Mouse (Mus musculus) heart, postnatal 0 days (tissue): ENCODE data around the gene Tuba8. TPM values are rescaled to one million over a fixed set of nuclear protein-coding genes. Genes with fewer than 3 reads are reported as not detected.

ENCODE experiments used
- ATAC-seq: fragments of 200-750 bp; cut with Nextera tagmentation; 2 replicates; pipeline ENCODE4 v1.8.0; 2017; ENCODE audit warnings: low read depth, moderate number of reproducible peaks, moderate library complexity; ENCODE audit not compliant: insufficient read depth
- DNase-seq: peaks from one replicate; pipeline ENCODE4 v3.0.0-alpha.2; 2016; ENCODE audit warnings: low spot score
- H3K27ac ChIP-seq: fragments of 300-500 bp; sonication (generic); 2 replicates; pipeline ENCODE4 v1.5.1; 2014; ENCODE audit warnings: low read depth, mild to moderate bottlenecking
- H3K27me3 ChIP-seq: fragments of 300-500 bp; sonication (generic); 2 replicates; pipeline ENCODE4 v1.6.1; 2014; ENCODE audit warnings: low read length, mixed read lengths; ENCODE audit not compliant: control insufficient read depth, insufficient read depth
- H3K36me3 ChIP-seq: fragments of 300-500 bp; sonication (generic); replicated peaks from 2 replicates; pipeline ENCODE4 v1.6.1; 2014; ENCODE audit warnings: low read length, mixed read lengths; ENCODE audit not compliant: control insufficient read depth, insufficient read depth
- H3K4me1 ChIP-seq: fragments of 300-500 bp; sonication (generic); 2 replicates; pipeline ENCODE4 v1.6.1; 2014; ENCODE audit warnings: antibody characterized with exemption; ENCODE audit not compliant: control insufficient read depth, insufficient read depth
- H3K4me2 ChIP-seq: fragments of 300-500 bp; sonication (generic); 2 replicates; pipeline ENCODE4 v1.6.1; 2014; ENCODE audit warnings: low read depth, mild to moderate bottlenecking, low read length, moderate library complexity
- H3K4me3 ChIP-seq: fragments of 300-500 bp; sonication (generic); 2 replicates; pipeline ENCODE4 v1.5.1; 2014; ENCODE audit warnings: low read depth, low read length
- H3K9ac ChIP-seq: fragments of 300-500 bp; sonication (generic); replicated peaks from 2 replicates; pipeline ENCODE4 v1.6.1; 2014; ENCODE audit warnings: low read depth, low read length, mixed read lengths
- H3K9me3 ChIP-seq: fragments of 300-500 bp; sonication (generic); replicated peaks from 2 replicates; pipeline ENCODE4 v1.6.1; 2016; ENCODE audit warnings: low read length; ENCODE audit not compliant: control insufficient read depth
- CTCF ChIP-seq: IDR thresholded peaks from 2 replicates; pipeline ENCODE4 v1.5.1; 2016; ENCODE audit warnings: antibody characterized with exemption, control low read depth, low read depth
- EP300 ChIP-seq: IDR thresholded peaks from 2 replicates; pipeline ENCODE4 v1.6.1; 2016; ENCODE audit warnings: antibody characterized with exemption, low read depth
- WGBS: fragments of 180-500 bp; shearing (Covaris S2); extraction: QIAGEN DNeasy Blood & Tissue Kit; methylation state at CpG from one replicate; pipeline ENCODE4 v1.1.7; 2014; 5-methylcytosine and 5-hydroxymethylcytosine counted together
- polyA plus RNA-seq: library from polyadenylated mRNA; unstranded; fragments of >200 nt; fragmentation: Nextera tagmentation; extraction: Ambion mirVana; gene quantifications from 2 replicates; pipeline ENCODE4 v1.2.1, GENCODE M21; 2015
- total RNA-seq: library from RNA; depleted of rRNA; stranded (reverse); fragments of >200 nt; gene quantifications from 2 replicates; pipeline ENCODE4 v1.2.3, GENCODE M21; 2014; ENCODE audit warnings: low replicate concordance

Gene Tuba8
- total and polyA plus RNA-seq, 2 experiments from 2014 or later: 5.6 to 6.0 TPM

DNA sequence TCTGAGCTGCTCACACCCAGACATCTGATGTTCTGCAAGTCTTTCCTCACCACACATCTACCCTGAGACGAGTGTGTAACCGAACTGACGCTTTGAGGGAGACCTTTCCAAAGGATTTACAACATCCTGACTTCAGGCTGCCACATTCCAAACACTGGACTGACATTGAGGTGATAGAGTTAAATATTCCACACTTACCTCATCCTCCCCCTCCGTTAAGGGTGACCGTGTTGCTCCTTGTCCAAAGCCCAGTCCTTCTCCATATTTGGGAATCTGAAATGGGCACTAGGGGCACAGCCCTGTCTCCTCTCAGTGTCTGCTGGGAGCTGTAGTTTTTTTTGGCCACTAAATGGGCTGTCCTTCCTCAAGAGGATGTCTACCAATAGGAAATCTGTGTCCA lies 37.0 kb upstream of the Tuba8 start:
- ATAC-seq: peak; percentile 83

DNA sequence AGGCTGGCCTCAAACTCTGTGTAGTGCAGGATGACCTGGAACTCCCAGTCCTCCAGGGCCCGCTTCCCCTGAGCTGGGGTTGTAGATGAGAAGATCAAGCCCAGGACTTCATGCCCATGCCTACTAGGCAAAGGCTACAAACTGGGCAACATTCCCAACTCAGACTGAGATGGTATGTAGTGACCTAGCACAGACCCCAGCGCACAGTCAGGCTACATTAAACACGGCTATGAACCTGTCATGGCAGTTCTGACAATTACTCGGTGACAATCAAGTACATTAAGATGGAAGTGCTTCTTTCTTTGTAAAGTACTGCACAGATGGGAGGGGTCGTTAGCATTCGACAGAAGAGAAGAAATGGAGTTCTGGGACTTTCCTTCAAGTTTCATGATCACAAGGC lies 35.7 kb upstream of the Tuba8 start:
- no peak overlapping the region for H3K9ac ChIP-seq
- no peaks in the 10 kb centered on the region for H3K27me3 ChIP-seq
- no peak overlapping the region for H3K4me3 ChIP-seq
- ATAC-seq (no peak), DNase-seq (peak; percentile 14)
- peaks cover 38% of the 10 kb centered on the region for H3K4me1 ChIP-seq
- no peak overlapping the region for H3K4me2 ChIP-seq
- no peaks in the 10 kb centered on the region for H3K36me3 ChIP-seq
- no peak for TF ChIP-seq CTCF
- TF ChIP-seq EP300: no peak
- 95% methylated on average over 6 of the region's 6 CpGs for WGBS
- no peaks in the 10 kb centered on the region for H3K9me3 ChIP-seq
- no peak overlapping the region for H3K27ac ChIP-seq

More for the DNA sequence above, 37.0 kb upstream of the Tuba8 start:
- Histone ChIP-seq H3K9ac (0 out of 2 replicates have a peak overlapping the region, but pooled peaks have one; percentile 23), H3K4me2 (0 out of 2 replicates have a peak overlapping the region, but pooled peaks have one; percentile 15), H3K27me3 (no peaks in the 10 kb centered on the region), H3K9me3 (no peaks in the 10 kb centered on the region), H3K36me3 (no peaks in the 10 kb centered on the region), H3K4me1 (peaks cover 38% of the 10 kb centered on the region), H3K4me3 (no peak overlapping the region), H3K27ac (peak overlapping the region; percentile 91)
- DNase-seq: peak; percentile 90
- TF ChIP-seq CTCF: no peak
- TF ChIP-seq EP300: no peak
- 20% methylated on average over 5 of the region's 5 CpGs for WGBS

DNA sequence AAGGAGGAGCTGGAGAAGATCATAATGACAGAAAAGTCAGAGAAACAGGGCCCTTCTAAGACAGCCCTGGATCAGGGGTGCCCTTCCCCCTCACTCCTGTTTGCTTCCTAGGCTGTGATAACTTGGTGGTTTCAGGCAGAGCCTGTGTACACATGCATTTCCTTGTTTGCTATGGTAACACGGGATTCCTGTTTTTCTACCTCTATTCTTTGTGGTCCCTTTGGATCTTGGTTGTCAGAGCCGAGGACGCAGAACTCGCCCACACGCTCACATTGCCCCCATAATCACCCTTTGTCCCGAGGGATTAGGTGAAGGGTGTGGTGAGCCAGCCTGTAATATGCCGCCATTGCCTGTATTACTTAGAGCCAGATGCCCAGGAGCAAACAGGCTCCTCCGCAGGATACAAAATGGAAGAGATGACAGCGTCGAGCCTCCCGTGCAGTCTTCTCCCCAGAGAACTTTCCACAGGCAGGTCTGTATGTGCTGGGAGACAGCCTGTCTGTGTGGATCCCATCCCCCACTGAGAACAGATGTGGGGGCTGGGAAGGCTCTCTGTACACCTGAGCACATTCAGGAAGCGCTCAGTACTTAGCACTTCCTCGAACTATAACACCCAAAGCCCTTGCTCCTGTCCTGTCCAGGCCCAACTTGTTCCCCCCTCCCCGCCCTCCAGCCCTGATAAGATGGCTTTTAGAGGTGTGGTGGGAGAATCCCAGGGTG lies 34.3 kb upstream of the Tuba8 start:
- 0 out of 2 replicates have a peak, but pooled peaks cover 27% of the 10 kb centered on the region for H3K4me1 ChIP-seq
- ATAC-seq (no peak), DNase-seq (peak; percentile 7)
- WGBS: 53% methylated on average over 14 of the region's 14 CpGs
- no peak overlapping the region for H3K9ac ChIP-seq
- no peaks in the 10 kb centered on the region for H3K27me3 ChIP-seq
- TF ChIP-seq CTCF (no peak), EP300 (no peak)
- H3K27ac ChIP-seq: no peak overlapping the region
- H3K4me3 ChIP-seq: no peak overlapping the region
- H3K9me3 ChIP-seq: no peaks in the 10 kb centered on the region
- no peaks in the 10 kb centered on the region for H3K36me3 ChIP-seq
- no peak overlapping the region for H3K4me2 ChIP-seq

DNA sequence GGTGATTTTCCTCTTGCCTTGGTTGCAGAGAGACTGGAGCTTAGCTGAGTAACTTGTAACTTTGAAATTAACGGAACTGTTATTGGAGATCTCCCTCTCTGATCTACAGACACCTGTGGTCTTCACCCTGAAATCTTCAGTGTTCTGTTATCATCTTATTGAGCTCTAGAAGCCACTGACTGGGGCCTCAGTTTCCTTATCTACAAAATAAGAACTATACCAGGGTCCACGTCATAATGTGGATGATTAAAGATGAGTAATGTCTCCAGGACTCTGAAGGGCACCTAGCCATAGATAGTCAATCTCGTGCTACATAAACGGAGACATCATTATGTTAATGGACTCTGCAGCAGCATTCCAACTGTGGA lies 33.8 kb upstream of the Tuba8 start:
- Histone ChIP-seq H3K4me1 (0 out of 2 replicates have a peak, but pooled peaks cover 22% of the 10 kb centered on the region), H3K9me3 (no peaks in the 10 kb centered on the region), H3K27ac (0 out of 2 replicates have a peak overlapping the region, but pooled peaks have one; percentile 2), H3K27me3 (no peaks in the 10 kb centered on the region), H3K4me2 (no peak overlapping the region), H3K36me3 (no peaks in the 10 kb centered on the region), H3K9ac (no peak overlapping the region), H3K4me3 (no peak overlapping the region)
- TF ChIP-seq CTCF (no peak), EP300 (no peak)
- ATAC-seq (no peak), DNase-seq (no peak)
- 80% methylated on average over 4 of the region's 4 CpGs for WGBS

DNA sequence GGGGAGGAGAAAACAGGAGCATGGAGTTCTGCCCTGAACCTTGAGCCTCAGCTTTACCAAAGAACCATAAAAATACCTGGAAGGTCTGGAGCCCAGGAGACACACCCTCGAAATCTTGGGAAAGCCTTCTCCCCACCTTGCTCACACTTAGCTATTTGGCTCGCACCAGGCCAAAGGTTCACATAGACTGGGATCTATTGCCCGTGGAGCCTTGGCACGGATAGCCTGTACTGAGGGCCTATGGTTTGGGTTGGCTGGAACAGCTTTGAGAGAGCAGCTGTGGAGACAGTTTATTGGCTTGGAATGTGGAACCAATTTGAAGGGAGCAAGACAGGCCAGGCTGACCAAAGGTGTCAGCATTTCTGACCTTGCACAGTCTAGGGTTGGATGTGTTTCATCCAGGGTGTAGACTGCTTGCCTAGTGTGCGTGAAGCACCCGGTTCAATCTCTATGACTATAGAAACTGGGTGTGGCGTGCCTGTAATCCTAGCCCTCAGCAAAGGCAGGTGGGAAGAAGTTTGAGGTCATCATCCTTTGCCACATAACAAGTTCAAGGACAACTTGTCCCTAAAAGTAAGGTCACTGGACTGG lies 33.3 kb upstream of the Tuba8 start:
- Histone ChIP-seq H3K9ac (no peak overlapping the region), H3K27me3 (no peaks in the 10 kb centered on the region), H3K4me3 (no peak overlapping the region), H3K4me2 (no peak overlapping the region), H3K36me3 (no peaks in the 10 kb centered on the region), H3K4me1 (0 out of 2 replicates have a peak, but pooled peaks cover 17% of the 10 kb centered on the region), H3K9me3 (no peaks in the 10 kb centered on the region), H3K27ac (peak overlapping the region; percentile 2; the same call in 1 of the 2 replicates)
- TF ChIP-seq EP300 (no peak), CTCF (no peak)
- ATAC-seq (no peak), DNase-seq (peak; percentile 4)
- 84% methylated on average over 7 of the region's 7 CpGs for WGBS
